Mouse (Mus musculus) lung, adult 2 months (tissue): ENCODE measurements around the gene Gm20388.

Experiments
- CTCF ChIP-seq: fragments of 200-500 bp; IDR thresholded peaks from 2 replicates; pipeline ENCODE4 v1.5.1; 2011; ENCODE audit warnings: mild to moderate bottlenecking, low read length, control low read depth; ENCODE audit not compliant: insufficient read depth
- POLR2A ChIP-seq: fragments of 200-500 bp; IDR thresholded peaks from 2 replicates; pipeline ENCODE4 v1.6.1; 2011; ENCODE audit warnings: low read depth, mild to moderate bottlenecking, control low read depth, low read length, borderline replicate concordance; ENCODE audit errors: extremely low read depth

GRCm38 (mm10) chr8:124252533-124252950 is 4341.9 kb downstream of the Gm20388 start:
- TF ChIP-seq CTCF, result no peak
- no peak for TF ChIP-seq POLR2A
